25 mouse cellular contexts compared by ENCODE assay signal in the genomic region with DNA sequence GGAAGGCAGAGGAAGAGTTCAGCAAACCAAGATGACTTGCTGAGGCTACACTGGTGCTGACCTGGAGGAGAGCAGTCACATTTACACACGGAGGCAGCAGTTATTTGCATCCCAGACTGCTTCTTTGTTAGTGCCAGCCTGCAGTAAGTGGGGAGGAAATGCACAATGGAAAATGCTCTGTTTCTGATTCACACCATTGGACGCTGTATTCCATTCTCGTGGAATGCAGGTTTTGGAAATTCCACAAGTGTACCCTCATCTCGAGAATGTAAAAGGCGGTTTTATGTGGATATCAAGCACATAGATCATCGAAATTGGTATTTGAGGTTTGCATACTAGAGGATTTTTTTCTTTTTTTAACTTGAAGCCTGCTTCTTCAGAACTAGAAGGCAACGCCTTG.
DNase-seq lines count a peak whose midpoint lies in the region; ATAC-seq lines count a peak whose summit lies in the region.
"Had no signal": no experiment of that assay in that cellular context is flagged by ENCODE, and none has a peak within 500 bp of the region (broad histone marks: within the 10 kb centered on the region; RNA-seq: fewer than 3 reads in every experiment).

No protein-coding gene starts in this region.

- DNase-seq in 3T3-L1 (ENCODE audit: low read depth, low spot score): peak; percentile 76
- peak; percentile 86 for DNase-seq in Muller cell, postnatal 12 days (ENCODE audit: inconsistent ontology term)
- peak; percentile 2 for DNase-seq in ZHBTc4 (ENCODE audit: low read depth, low spot score)
- DNase-seq in heart, adult 18-20 months: no peak
- DNase-seq in thymus, postnatal 10 days (ENCODE audit: low spot score in 2 of 2): no peak
- DNase-seq: adrenal gland, adult 8-10 months; adrenal gland, postnatal 25 days; cerebellum, adult 11-12 months; cerebellum, adult 8-10 months; cerebellum, postnatal 10 days; cerebellum, postnatal 36 days; embryo, embryonic 11 days; forebrain, postnatal 0 days; gastrocnemius, adult 2 months; gastrocnemius, postnatal 14 days; heart, adult 2 months; heart, postnatal 14 days; heart, postnatal 4 days; kidney, adult 18-20 months had no signal

- ATAC-seq in erythroid progenitor cell, adult 5-6 weeks (replicated peaks; ENCODE audit: low FRiP score, poor library complexity, severe bottlenecking): no peak
- ATAC-seq: activated CD4-positive, CD25-positive, alpha-beta regulatory T cell, adult 4 months; forebrain, embryonic 14.5 days; forebrain, postnatal 0 days; hindbrain, postnatal 0 days; inflammation-experienced regulatory T-cells, adult 6 months; intestine, embryonic 16.5 days had no signal

Comparison
In these comparisons a context has a peak if more than half of its experiments do, and no peak if none do; other contexts are left out.
1. DNase-seq: peak in 3T3-L1 (single experiment), Muller cell, postnatal 12 days (single experiment) and ZHBTc4 (single experiment); none in heart, adult 18-20 months (0 of 2) and thymus, postnatal 10 days (0 of 2).